Mouse (Mus musculus) adrenal gland, postnatal 4 days (tissue): ENCODE measurements around the gene Zfp871. TPM values are rescaled to one million over a fixed set of nuclear protein-coding genes. Genes with fewer than 3 reads are reported as not detected.

ENCODE experiments used
- DNase-seq, 2 experiments: peaks; one replicate each; pipeline ENCODE4 v3.0.0; 2021 to 2022; ENCODE audit warnings: low spot score in 2 of 2, mixed read lengths in 2 of 2
- long read RNA-seq, 2 experiments: library from polyadenylated mRNA; stranded (forward); transcript quantifications; one replicate each; pipeline ENCODE4 v2.0.0; 2021
- total RNA-seq, 2 experiments: library from RNA; stranded (reverse); gene quantifications; 2 replicates each; pipeline ENCODE4 v1.2.3; 2021

Gene Zfp871
- total RNA-seq, result 10 to 100 TPM; 66.4 to 67.8 TPM
- long read RNA-seq, experiment 1, partial matches to known transcripts, result 0 of 1 reads
- long read RNA-seq, experiment 1, other reads (novel, unspliced or antisense), result 1 of 1 reads
- long read RNA-seq, experiment 2, full-length matches to known transcripts, result 7 of 15 reads
- long read RNA-seq, experiment 2, partial matches to known transcripts, result 1 of 15 reads
- long read RNA-seq, experiment 2, other reads (novel, unspliced or antisense), result 7 of 15 reads

DNA sequence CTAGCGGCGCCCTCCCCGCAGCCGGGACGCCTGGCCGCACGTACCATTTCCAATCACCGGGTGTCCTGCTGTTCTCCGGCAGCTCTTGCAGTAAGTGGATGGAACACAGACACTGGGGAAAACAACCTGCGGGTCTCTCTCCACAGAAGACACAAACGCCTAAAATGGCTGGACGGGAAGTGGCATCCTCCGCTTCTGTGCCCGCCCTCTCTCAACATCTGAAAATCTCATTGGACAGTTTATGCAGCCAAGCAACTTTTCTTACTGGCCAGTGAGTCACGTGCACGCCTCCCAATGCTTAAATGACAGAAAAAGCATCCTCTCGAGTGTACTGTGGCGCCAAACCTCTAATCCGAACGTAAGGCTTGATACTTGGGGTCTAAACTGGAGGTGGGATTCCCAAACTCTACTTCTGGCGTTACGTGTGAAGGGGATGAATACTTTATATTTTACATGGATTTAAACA lies at the start of gene Zfp871:
Zfp871 (minus strand) TSS at position 194 of the 466 bp plus-strand sequence.
- DNase-seq, result peak; percentile 44 to 62

DNA sequence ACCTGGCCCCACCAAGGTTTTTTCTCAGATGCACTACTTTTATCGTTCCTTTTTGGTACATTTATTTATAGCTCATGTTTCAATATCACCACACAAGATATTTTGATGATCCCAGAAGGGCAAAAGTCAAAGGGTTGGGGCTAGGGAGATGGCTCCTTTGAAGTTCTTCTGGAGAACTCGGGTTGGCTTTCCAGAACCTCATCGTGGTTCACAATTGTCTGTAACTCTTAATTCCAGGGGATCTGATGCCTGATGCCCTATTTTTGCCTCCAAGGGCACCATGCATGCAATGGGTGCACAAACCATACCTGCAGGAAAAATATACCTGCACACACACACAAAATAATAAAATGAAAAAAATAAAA lies 42.3 kb upstream of the Zfp871 start:
- DNase-seq, result no peak

DNA sequence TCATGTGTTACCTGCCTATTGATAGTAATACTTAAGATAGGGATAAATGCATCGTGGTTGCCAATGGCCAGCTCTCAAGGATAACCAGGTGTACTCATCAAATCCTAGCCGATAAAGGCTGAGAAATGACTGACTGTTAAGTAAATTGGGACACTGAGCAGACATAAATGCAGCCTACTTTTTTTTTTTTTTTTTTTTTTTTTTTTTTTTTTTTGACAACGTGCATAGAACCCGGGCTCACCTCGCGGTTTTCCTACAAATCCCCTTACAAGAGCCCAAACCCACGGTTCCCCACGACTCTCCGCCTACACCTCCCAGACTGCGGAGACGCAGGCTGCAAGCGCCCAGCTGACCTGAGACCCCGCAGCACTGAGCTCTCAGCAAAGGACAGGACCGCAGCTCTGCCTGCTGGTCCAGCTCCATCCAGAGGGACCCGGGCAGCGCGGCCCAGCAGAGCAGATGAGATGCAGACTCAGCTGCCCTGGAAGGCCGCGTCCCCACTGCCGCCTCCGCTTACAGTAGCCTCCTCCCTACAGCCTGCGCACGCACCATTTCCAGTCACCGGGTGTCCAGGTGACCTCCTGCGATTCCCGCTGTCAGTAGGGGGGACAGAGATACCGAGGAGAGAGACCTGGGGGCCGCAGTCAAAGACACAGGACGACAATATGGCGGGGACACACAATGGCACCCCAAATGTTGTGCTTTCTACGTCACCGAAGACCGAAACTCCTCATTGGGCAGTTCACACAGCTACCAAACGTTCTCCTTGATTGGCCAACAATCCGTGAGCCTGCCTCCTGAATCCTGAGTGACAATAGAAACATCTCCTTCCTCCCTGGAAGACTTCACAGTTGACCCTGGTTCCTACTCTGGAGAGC lies 41.7 kb upstream of the Zfp871 start, which contains the start of gene Zfp799:
Zfp799 (minus strand) TSS at position 722 of the 878 bp plus-strand sequence.
- peak; percentile 34 to 48 for DNase-seq

DNA sequence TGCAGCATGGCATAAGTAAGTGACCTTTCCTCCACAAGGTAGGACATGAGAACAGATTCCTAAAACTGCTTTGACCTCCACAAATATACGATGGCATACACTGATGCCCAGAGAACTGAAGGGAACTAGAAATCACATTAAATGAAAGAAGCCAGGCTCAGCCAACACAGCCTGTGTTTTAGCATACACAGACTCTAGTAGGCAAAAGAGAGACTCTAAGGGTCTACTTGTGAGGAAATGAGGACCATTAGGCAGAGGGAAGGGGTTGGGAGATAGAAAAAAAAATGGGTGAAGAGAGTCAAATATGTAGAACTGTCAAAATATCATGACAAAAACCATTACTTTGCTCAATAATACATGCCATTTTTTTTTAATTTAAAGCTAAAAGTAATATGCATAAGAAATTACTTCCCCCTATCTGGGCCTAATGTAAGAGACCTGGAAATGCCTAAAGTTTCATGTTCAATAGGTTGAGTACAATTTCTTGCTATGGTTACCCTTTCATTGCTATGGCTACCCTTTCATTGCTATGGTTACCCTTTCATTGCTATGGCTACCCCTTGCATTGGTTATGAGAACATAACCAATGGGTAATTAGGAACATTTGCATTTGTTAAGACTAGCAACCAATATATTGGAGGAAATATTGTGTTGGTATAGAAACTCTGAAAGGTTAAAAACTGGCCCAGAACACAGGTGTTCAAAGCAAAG lies 28.1 kb upstream of the Zfp871 start:
- no peak for DNase-seq

DNA sequence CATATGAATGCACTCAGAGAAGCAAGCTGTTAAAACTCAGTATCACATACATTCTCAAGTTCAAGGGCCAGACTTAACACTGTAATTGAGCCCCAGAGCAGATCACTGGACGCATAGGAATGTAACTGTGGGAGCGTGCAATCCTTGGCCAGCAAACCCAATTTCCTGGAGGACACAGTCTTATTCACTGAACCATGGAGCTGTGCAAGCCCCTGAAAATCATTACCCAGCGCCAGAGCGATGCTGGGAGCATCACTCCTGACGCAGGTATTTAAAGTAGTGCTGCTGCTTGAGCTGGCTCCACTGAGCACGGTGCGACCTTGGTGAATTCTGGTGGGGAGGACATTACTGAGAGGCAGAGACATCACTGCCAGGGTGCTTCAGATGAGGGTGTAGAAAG lies 26.0 kb upstream of the Zfp871 start:
- no peak for DNase-seq

DNA sequence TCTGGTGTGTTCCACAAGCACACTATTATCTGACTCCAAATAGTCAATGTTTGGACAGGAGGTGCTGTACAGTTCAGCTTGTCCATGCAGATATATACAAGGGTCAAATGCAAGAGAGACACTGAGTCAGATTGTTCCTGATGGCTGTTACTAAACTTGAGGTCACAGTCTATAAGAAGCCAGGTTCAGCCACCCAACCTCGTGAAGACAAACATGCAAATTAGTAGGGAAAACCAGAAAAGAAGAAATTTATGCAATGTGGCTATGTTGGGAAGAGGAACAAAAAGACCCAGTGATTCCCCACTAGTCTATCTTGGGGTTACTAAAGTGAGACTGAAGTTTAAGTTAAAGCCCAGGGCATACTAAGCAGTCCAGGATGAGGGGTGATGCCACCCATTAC lies 22.6 kb upstream of the Zfp871 start:
- no peak for DNase-seq

DNA sequence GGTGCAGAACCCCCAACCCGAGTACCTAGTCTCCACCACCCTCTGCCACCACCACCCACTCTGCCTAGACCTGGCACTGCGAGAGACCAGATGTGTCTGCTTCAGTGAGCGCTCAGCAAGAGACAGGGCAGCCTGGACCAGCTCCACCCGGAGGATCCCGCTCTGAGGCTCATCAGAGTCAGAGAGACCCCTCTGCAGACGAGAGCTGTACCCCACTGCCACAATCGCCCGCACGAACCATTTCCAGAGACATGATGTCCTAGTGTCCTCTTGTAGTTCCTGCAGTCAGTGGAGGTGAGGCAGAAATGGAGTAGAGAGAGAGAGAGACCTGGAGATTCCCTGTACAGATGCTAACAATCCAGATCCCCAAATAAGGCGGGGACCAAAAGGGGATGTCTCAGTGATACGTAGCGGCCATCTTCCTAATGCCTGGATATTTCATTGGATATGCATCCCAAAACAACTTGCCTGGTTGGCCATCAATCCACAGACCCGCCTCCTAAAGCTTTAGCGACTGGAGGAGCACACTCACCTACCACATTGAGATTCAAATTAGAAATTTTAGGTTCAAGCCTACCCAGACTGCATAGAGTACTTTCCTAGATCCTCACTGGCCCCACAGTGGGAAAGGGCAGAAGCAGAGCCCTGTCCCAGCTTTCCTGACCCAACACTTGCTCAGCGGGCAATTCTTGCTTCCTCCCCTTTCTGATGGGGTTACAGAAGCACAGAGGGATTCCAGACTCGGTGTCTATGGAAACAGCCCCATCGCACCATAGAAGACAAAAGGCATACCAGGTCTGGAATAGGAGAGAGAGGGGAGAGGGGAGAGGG lies 21.7 kb upstream of the Zfp871 start, which contains the start of gene Zfp811:
Zfp811 (minus strand) TSS at position 388 of the 831 bp plus-strand sequence.
- DNase-seq, result no peak

DNA sequence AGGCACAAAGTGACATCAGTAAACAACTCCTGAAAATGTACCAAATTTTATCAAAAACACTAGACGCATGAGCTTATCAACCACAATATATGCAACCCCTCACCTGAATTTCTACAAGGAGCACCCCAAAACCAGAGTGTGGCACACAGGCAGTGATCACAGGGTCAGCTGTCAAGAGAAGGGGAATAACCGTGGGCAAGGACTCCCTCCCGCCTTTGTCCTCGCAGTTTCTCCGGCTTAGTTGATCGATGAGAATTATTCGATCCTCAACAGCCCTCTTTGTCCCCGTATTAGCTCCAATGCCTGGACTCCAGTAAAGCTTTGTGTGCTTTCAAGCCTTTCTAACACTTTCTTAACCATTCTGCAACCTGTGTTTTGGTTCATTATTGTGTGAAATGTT lies 20.8 kb upstream of the Zfp871 start:
- DNase-seq, result no peak

DNA sequence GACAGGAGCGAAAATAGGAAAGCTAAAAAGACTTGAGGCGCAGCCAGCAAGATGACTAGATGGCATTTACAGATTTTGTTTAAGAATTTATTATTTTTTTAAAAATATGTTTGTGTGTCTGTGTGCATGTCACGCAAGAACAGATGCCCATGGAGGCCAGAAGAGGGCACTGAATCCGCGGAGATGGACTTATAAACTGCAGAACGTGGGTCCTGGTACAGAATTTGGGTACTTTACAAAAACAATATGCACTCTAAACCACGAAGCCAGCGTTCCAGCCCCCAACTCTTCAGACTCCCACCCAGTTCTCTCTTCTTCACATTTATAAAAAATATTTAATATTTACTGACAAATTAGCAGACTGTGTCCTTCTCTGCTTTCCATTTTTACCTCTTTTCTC lies 1.2 kb upstream of the Zfp871 start:
- no peak for DNase-seq

DNA sequence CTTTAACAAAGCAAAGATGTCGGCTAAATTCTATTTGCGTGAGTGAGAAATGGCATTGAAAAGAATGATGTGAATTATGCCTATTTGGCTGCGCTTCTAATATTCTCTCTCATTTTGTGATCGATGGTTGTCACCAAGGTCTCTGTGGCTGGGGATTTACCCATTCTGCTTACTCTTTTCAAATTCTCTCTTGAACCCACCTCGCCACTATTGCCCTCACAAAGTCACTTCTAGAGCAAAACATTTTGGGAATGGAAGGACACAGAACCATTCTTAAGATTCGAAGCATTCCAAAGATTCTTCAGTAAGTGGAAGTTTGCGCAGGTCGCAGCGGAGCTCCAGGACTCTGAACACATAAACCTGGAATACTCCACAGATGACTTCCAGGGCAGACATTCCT lies 489 bp upstream of the Zfp871 start:
- DNase-seq, result no peak

DNA sequence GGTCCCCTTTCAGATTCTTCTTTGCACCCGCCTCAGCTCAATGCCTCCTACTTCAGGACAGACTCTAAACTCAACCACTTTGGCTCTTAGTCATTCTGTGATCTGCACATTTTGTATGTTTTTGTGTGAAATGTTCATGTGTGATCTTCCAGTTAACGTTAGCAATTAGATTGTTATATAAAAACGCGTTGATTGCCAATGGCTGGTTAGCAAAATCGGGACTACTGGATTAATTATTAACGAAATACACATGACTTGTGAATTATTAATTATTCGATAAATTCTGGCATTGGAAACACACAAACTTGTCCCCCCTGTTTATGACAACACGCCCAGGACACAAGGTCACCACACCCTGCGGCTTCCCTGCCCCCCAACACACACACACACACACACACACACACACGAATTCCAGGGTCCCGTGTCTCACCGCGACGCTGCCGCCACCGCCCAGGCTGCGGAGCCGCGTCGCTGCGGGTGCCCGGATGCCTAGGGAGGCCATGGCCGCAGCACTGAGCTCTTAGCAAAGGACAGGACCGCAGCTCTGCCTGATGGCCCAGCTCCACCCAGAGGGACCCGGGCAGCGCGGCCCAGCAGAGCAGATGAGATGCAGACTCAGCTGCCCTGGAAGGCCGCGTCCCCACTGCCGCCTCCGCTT lies 522 bp downstream of the Zfp871 start:
- DNase-seq, result no peak

DNA sequence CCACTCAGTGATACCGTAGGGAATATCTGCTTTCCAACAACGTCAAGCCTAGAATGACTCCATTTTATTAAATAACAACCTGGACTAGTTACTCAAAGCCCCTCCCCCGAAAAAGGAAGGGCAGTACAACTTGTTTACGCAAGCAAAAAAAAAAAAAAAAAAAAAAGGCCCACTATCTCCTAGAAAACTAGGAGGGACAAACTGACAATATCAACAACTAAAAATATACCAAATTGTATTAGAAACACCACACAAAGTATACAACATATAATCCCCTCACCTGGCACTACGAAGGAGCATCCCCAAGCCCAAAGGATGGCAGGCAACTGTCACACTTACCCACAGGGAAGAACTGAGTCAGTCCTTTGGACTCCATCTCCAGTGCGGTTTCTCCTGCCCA lies 1.1 kb downstream of the Zfp871 start:
- DNase-seq, result no peak

DNA sequence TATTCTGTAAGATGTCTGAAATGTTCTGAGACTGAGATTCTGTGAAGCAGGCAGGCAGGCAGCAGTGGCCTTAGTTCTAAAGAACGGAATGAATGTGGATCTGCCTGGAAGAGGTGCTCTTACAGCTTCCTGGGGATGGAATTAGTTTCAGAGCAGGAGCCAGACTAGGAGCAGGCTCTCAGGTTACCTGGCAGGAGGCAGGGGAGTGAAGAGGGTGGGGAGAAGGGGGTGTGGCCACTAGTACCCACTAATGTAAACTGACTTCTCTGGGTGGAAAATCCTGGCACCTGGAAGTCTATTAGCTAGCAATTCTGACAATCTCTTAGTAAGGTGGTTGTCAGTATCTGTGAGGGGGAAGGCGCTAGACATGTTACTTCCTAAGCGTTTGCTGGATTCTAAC lies 2.4 kb downstream of the Zfp871 start:
- DNase-seq, result no peak

DNA sequence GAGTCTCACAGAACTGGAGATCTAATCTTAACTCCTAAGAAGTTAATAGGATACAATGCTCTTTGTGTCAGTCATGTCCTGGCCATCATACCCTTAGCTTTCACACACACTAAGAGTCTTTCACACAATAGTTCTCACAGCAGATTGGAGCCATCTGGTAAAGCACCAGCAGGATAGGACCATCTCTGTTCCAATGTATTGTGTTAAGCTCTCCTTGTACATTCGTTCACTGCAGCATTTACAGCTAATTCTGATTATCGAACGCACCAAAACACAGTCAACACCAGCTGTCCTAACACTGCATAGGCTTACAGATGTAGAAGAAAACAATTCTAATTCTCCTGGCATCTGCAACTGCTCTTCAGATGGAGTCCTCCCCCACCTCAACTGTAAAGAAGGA lies 10.5 kb downstream of the Zfp871 start:
- no peak for DNase-seq

DNA sequence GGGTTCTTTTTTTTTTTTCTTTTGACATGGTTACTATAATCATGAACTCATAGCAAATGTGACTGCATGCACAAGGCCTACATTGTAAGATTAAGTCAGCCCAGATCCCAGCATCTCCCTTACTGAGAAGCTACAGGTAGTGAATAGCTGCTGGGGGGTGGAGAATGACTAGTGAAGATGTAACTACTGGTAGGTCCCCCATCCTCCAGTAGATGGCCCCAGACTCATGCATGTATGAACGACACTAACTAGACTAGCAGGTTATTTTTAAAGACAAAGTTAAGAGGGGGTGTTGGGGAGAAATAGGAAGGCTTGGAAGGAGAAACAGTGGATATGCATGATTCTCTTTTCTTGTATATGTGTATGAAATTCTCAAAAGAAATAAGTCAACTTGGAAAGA lies 16.9 kb downstream of the Zfp871 start:
- no peak for DNase-seq

DNA sequence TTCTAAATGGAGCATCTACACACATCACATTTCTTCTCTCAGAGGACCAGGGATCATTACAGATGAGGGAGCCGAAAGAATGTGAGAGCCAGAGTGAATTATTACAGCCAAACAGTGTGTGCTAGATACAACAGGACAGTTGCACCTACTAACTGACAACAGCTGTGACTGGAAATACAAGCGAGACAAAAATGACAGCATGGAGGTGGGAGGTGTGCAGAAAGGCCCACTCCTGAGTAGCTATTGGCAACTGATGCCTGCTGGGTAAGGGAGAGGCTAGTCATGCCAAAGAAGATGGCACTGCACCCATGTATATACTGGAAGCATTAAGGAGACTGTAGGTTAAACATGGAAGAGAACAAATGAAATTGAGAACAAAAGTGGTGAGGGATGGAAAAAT lies 21.7 kb downstream of the Zfp871 start:
- DNase-seq, result no peak

DNA sequence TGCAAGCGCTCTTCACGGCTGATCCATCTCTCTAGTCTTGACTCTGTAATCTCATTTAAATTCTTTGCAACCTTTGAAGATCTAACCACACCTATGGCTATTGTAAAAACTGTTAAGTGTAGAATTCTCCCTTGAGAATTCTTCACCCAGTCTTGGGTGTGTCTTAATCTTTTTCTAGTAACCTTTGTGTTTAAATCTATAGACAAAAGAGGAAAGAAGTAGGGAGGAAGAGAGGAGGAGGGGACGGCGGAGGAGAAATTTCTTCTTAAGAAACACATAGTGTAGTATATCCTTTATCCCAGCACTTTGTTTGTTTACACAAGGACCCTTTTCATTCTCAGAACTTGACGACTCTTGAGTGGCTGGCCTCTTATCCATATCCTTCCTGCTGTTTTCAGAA lies 30.8 kb downstream of the Zfp871 start:
- no peak for DNase-seq

DNA sequence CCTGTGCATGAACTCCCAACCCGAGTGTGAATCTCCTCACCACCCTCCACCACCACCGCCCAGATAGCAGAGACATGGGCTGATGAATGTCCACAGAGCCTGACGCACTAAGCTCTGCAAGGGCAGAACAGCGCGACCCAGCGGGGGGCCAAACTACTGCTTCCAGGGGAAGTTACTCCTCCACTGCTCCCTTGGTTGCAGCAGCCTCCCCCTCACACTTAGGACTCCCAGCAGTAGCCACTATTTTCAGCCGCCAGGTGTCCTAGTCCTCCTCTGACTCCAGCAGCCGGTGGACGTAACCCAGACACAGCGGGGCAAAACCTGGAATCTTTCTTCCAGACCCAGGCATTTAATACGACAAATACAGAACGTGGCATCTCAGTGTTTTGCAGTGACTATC lies 34.5 kb downstream of the Zfp871 start:
- DNase-seq, result no peak

DNA sequence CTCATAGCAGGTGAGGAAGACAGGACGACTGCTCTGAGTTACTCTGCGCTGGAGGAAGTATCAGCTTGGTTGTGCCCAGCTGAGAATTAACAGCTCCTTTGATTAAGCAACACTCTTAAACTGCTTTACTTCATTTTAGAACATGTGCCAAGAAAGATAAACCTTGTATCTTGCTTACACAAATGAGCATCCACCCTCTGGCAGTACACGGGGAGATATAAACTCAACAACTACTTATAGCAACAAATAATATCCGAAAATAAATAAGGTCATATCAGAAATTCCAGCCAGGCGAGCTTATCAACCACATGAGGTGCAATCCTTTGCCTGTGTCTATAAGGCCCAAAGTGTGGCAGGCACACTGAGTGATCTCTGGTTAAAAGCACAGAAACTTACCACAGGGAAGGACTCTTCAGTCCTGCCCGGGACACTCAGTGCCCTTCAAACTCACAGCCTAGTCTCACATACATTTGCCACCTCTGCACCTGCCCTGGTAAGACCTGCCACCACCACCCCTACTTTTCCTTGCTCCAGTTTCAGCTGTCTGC lies 35.2 kb downstream of the Zfp871 start:
- no peak for DNase-seq

DNA sequence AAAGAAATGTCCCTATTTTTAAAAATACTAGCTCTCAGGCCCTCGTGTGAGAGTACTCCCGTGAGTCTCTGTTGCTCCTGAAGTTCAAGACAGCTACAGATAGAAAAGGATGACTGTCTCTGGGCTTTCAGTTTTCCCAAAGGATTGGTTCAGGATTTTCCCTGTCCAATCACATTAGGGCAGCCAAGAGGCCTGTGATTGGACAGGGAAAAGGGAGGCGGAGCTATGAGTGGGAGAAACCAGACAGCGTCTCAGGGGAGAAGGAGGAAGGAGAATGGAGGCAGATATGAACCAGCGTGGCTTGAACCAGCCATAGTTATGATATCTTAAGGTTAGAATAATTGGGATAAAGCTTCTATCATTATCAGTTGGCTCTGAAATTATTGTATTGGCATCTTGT lies 37.5 kb downstream of the Zfp871 start:
- DNase-seq, result no peak
